Mouse (Mus musculus) cerebellum, adult 2 months (tissue): ENCODE results near the gene Dgat2.

ENCODE experiments used
- CTCF ChIP-seq: fragments of 200-500 bp; IDR thresholded peaks from 2 replicates; pipeline ENCODE4 v1.5.1; 2011; ENCODE audit warnings: low read depth, mild to moderate bottlenecking, control low read depth, low read length, moderate library complexity, borderline replicate concordance; ENCODE audit not compliant: insufficient read depth
- POLR2A ChIP-seq: fragments of 200-500 bp; IDR thresholded peaks from 2 replicates; pipeline ENCODE4 v1.6.1; 2011; ENCODE audit warnings: low read length, control low read depth, borderline replicate concordance; ENCODE audit not compliant: insufficient read depth

DNA sequence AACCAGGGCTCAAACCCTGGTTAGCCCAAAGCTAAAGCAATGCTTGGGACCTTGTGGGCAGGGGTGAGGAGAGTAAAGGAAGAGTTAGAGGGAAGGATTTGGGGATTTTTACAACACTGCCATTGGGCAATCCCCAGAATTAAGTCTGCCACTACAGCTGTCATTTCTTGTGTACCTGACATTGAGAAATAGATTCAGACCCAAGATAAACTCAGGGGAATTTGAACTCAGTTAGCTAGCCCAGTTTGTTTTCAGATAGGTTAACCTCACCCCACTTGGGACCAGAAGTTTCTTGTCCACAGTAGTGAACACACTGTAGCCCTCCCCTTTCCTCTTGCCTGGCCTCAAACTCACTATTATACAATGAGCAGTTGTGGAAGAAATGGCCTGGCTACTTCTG is 8.9 kb upstream of the Dgat2 start:
- no peak for TF ChIP-seq POLR2A
- no peak for TF ChIP-seq CTCF
